Mouse (Mus musculus) adrenal gland, postnatal 10 days (tissue): ENCODE measurements at regions not wholly inside any gene's neighbourhood (a gene's known extent, or its start where the extent isn't known, plus 50 kb on each side); places are given as distances from the start of the nearest gene placed in this dataset.

Source experiments
- DNase-seq: peaks from one replicate; pipeline ENCODE4 v3.0.0; 2021; ENCODE audit warnings: mixed read lengths

GRCm38 (mm10) chr19:45288722-45289121 lies 53.1 kb upstream of the Lbx1 start:
- DNase-seq = no peak

GRCm38 (mm10) chr19:45297812-45298211 lies 62.2 kb upstream of the Lbx1 start:
- no peak for DNase-seq

GRCm38 (mm10) chr19:45299341-45299740 lies 63.7 kb upstream of the Lbx1 start:
- DNase-seq = no peak

- no peak for DNase-seq
These were observed 63.8 kb upstream of the Btrc start for GRCm38 (mm10) chr19:45299768-45300167.

- DNase-seq = peak; percentile 51
These were observed 62.7 kb upstream of the Btrc start for GRCm38 (mm10) chr19:45300691-45301431.

- no peak for DNase-seq
These were observed 62.2 kb upstream of the Btrc start for GRCm38 (mm10) chr19:45301432-45301732.

- DNase-seq = peak; percentile 24
These were observed 61.6 kb upstream of the Btrc start for GRCm38 (mm10) chr19:45301733-45302547.

- DNase-seq = no peak
These were observed 60.8 kb upstream of the Btrc start for GRCm38 (mm10) chr19:45302548-45303241.

GRCm38 (mm10) chr19:45304538-45304937 lies 59.0 kb upstream of the Btrc start:
- DNase-seq = no peak

- DNase-seq = no peak
These were observed 55.9 kb upstream of the Btrc start for GRCm38 (mm10) chr19:45307299-45308275.

GRCm38 (mm10) chr19:45308676-45309275 lies 54.8 kb upstream of the Btrc start:
- DNase-seq = peak; percentile 47

- DNase-seq = peak; percentile 40
These were observed 53.1 kb upstream of the Btrc start for GRCm38 (mm10) chr19:45310291-45310881.

- peak; percentile 87 for DNase-seq
These were observed 52.5 kb upstream of the Btrc start for GRCm38 (mm10) chr19:45310944-45311603.

GRCm38 (mm10) chr19:45311831-45312537 lies 51.5 kb upstream of the Btrc start:
- no peak for DNase-seq

- no peak for DNase-seq
These were observed 50.7 kb upstream of the Btrc start for GRCm38 (mm10) chr19:45312713-45313365.
